Mouse (Mus musculus): ENCODE measurements at regions not wholly inside any gene's neighbourhood (a gene's known extent, or its start where the extent isn't known, plus 50 kb on each side); places are given as distances from the start of the nearest gene placed in this dataset.

DNA sequence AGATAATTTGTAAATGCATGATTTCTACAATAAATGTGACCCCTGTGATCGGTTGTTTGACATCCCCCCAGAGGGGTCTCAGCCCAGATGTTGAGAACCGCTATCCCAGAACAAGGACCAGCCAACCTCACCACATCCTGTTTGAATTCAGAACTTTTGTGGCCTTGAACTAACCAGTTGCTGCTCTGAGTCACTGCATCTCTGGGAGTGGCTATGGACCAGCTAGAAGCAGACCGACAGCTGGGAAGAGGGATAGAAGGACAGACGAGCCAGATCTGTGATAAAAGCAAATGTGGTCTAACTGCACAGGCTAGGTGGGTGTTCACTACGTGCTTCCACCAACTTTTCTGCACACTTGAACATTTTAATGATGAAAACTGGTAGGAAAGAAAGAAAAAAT is 89.0 kb downstream of the Kctd15 start:
- H3K27ac ChIP-seq (ENCODE audit: control insufficient read depth, low read depth, low read length), result no peak overlapping the region
- TF ChIP-seq E2F4 (IDR thresholded peaks at IDR 0.05; ENCODE audit: borderline replicate concordance, low read depth, low read length) (no peak), BHLHE40 (IDR thresholded peaks at IDR 0.05; ENCODE audit: borderline replicate concordance, low read depth, low read length) (no peak)
- no peaks in the 10 kb centered on the region for H3K79me2 ChIP-seq (ENCODE audit: control insufficient read depth, insufficient read depth, low read length, poor library complexity)
- DNase-seq (ENCODE audit: low read depth, low spot score), result no peak
- H3K9me3 ChIP-seq (replicated peaks; ENCODE audit: insufficient read depth, low read length), result no peaks in the 10 kb centered on the region
- no peak overlapping the region for H3K4me3 ChIP-seq (ENCODE audit: control insufficient read depth in 1 of 2, insufficient read depth in 1 of 2, low read depth in 2 of 2, low read length in 2 of 2)
- no peaks in the 10 kb centered on the region for H3K4me1 ChIP-seq (ENCODE audit: control insufficient read depth in 1 of 2, insufficient read depth in 2 of 2, low read length in 2 of 2)
- no peaks in the 10 kb centered on the region for H3K27me3 ChIP-seq (ENCODE audit: control insufficient read depth in 1 of 2, insufficient read depth in 2 of 2, low read length in 2 of 2)
- H3K36me3 ChIP-seq (ENCODE audit: control insufficient read depth in 1 of 2, insufficient read depth in 2 of 2, low read length in 2 of 2), result no peaks in the 10 kb centered on the region
- no peak overlapping the region for H3K9ac ChIP-seq (ENCODE audit: control insufficient read depth, low read depth, low read length, poor library complexity, severe bottlenecking)

DNA sequence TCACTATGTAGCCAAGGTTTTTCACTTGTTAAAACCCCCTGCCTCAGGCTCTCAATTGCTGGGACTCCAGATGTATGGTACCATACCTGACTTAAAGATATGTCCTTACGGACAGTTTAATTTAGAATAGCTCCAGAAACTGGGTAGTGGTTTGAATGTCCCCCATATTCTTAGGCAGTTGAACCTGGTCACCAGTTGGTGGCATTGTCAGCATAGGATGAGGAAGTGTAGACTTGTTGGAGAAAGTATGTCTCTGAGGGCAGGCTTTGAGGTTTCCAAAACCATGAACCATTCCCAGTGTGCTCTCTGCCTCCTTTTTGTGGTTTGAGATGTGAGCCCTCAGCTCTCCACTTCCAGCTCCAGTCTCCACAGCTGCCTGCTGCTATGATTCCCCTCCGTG is 94.4 kb downstream of the Kctd15 start:
- Histone ChIP-seq H3K9me3 (replicated peaks; ENCODE audit: insufficient read depth, low read length) (no peaks in the 10 kb centered on the region), H3K36me3 (ENCODE audit: control insufficient read depth in 1 of 2, insufficient read depth in 2 of 2, low read length in 2 of 2) (no peaks in the 10 kb centered on the region), H3K4me3 (ENCODE audit: control insufficient read depth in 1 of 2, insufficient read depth in 1 of 2, low read depth in 2 of 2, low read length in 2 of 2) (no peak overlapping the region), H3K4me1 (ENCODE audit: control insufficient read depth in 1 of 2, insufficient read depth in 2 of 2, low read length in 2 of 2) (no peaks in the 10 kb centered on the region), H3K27ac (ENCODE audit: control insufficient read depth, low read depth, low read length) (no peak overlapping the region), H3K79me2 (ENCODE audit: control insufficient read depth, insufficient read depth, low read length, poor library complexity) (no peaks in the 10 kb centered on the region), H3K9ac (ENCODE audit: control insufficient read depth, low read depth, low read length, poor library complexity, severe bottlenecking) (no peak overlapping the region), H3K27me3 (ENCODE audit: control insufficient read depth in 1 of 2, insufficient read depth in 2 of 2, low read length in 2 of 2) (no peaks in the 10 kb centered on the region)
- no peak for DNase-seq (ENCODE audit: low read depth, low spot score)
- TF ChIP-seq MAFK (IDR thresholded peaks at IDR 0.05; ENCODE audit: borderline replicate concordance, low read depth, low read length), result no peak
- no peak for TF ChIP-seq ELF1 (IDR thresholded peaks at IDR 0.05; ENCODE audit: low read depth, low read length)
- TF ChIP-seq POLR2AphosphoS5 (IDR thresholded peaks at IDR 0.05; ENCODE audit: borderline replicate concordance, low read depth, low read length), result no peak
- TF ChIP-seq RCOR1 (IDR thresholded peaks at IDR 0.05; ENCODE audit: low read depth, low read length), result no peak
- TF ChIP-seq BHLHE40 (IDR thresholded peaks at IDR 0.05; ENCODE audit: borderline replicate concordance, low read depth, low read length), result no peak
- no peak for TF ChIP-seq POLR2A (IDR thresholded peaks at IDR 0.05; ENCODE audit: control insufficient read depth in 1 of 2, insufficient read depth in 1 of 2, low read depth in 1 of 2, low read length in 2 of 2, poor library complexity in 1 of 2)

DNA sequence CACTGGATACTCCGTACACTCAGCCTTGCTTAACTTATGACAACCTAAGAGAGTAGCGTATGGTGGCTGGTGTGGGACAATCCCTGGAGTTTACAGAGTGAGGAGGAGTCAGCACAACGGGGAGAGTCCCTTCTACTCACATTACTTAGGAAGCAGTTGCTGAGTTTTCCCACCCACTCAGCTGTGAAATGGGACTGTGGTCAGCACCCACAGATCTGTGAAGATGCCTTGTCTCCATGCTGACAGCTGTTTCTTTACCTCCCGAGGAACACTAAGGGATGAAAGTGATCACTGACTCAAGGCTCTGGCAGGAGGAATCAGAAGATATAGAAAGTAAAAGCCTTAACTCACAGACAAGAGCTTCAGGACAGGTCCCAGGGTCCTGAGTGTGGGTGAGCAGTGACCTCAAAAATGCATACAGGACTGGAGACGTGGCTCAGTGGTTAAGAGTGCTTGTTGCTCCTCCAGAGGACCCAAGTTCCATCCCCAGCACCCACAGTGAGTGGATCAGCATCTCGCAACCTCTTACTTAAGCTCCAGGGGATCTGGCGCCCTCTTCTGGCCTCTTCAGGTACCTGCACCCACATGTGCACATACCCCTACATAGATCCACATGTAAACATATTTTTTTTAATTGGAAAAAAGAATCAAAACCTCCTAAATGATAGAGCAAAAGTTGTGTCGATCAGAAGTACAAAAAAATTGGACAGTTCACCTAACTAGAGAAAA is 97.8 kb downstream of the Kctd15 start:
- H3K9me3 ChIP-seq (replicated peaks; ENCODE audit: insufficient read depth, low read length), result no peaks in the 10 kb centered on the region
- H3K4me1 ChIP-seq (ENCODE audit: control insufficient read depth in 1 of 2, insufficient read depth in 2 of 2, low read length in 2 of 2), result no peaks in the 10 kb centered on the region
- TF ChIP-seq ELF1 (IDR thresholded peaks at IDR 0.05; ENCODE audit: low read depth, low read length) (no peak), MAX (IDR thresholded peaks at IDR 0.05; ENCODE audit: low read length) (no peak), BHLHE40 (IDR thresholded peaks at IDR 0.05; ENCODE audit: borderline replicate concordance, low read depth, low read length) (no peak), UBTF (IDR thresholded peaks at IDR 0.05; ENCODE audit: borderline replicate concordance, insufficient read depth, low read depth, low read length) (no peak), POLR2AphosphoS2 (IDR thresholded peaks at IDR 0.05; ENCODE audit: low read length) (no peak), TAL1 (IDR thresholded peaks at IDR 0.05; ENCODE audit: low read length) (no peak), CTCF (IDR thresholded peaks at IDR 0.05 in 2 of 3, conservative IDR thresholded peaks at IDR 0.05 in 1 of 3; ENCODE audit: control insufficient read depth in 1 of 3, insufficient read depth in 1 of 3, low read depth in 2 of 3, low read length in 3 of 3, poor library complexity in 1 of 3, severe bottlenecking in 1 of 3) (peak; percentile 2 to 22 (median 21); a peak in 3 of 6 replicates), CHD1 (IDR thresholded peaks at IDR 0.05; ENCODE audit: low read depth, low read length) (no peak)
- H3K79me2 ChIP-seq (ENCODE audit: control insufficient read depth, insufficient read depth, low read length, poor library complexity), result no peaks in the 10 kb centered on the region
- no peaks in the 10 kb centered on the region for H3K36me3 ChIP-seq (ENCODE audit: control insufficient read depth in 1 of 2, insufficient read depth in 2 of 2, low read length in 2 of 2)
- H3K27me3 ChIP-seq (ENCODE audit: control insufficient read depth in 1 of 2, insufficient read depth in 2 of 2, low read length in 2 of 2), result no peaks in the 10 kb centered on the region
- no peak for DNase-seq (ENCODE audit: low read depth, low spot score)
- H3K9ac ChIP-seq (ENCODE audit: control insufficient read depth, low read depth, low read length, poor library complexity, severe bottlenecking), result no peak overlapping the region
- no peak overlapping the region for H3K27ac ChIP-seq (ENCODE audit: control insufficient read depth, low read depth, low read length)
- H3K4me3 ChIP-seq (ENCODE audit: control insufficient read depth in 1 of 2, insufficient read depth in 1 of 2, low read depth in 2 of 2, low read length in 2 of 2), result no peak overlapping the region
